In genomic region chr12:41185060-41185459, GRCm38 (mm10) we compare ENCODE assay signal across 20 mouse cellular contexts.
A peak's percentile ranks its signal among the peaks of the same experiment; 100 is the strongest.
DNase-seq lines count a peak whose midpoint lies in the region; ATAC-seq lines count a peak whose summit lies in the region.
"Had no signal": no experiment of that assay in that cellular context is flagged by ENCODE, and none has a peak within 500 bp of the region (broad histone marks: within the 10 kb centered on the region; RNA-seq: fewer than 3 reads in every experiment).

No protein-coding gene starts in this region.

- peak; percentile 5 for DNase-seq in c-Kit-positive CD71-positive TER-119-negative erythroid progenitor cells, embryonic 14.5 days (ENCODE audit: low read depth)
- no peak for DNase-seq in layer of hippocampus, adult 8-10 months (ENCODE audit: low spot score in 2 of 2)
- no peak for DNase-seq in frontal cortex, postnatal 10 days (ENCODE audit: low spot score in 2 of 2)
- no peak for DNase-seq in right cerebral cortex, postnatal 10 days (ENCODE audit: low spot score in 2 of 2)
- DNase-seq: adrenal gland, adult 2 months; adrenal gland, adult 8-10 months; adrenal gland, postnatal 10 days; adrenal gland, postnatal 14 days; adrenal gland, postnatal 25 days; adrenal gland, postnatal 36 days; B cell, adult 2 months; cerebellum, adult 11 months; cerebellum, adult 11-12 months; cerebellum, adult 18-20 months; cerebellum, adult 2 months had no signal

- peak; percentile 56 for ATAC-seq in megakaryocyte progenitor cell, adult 5-6 weeks (replicated peaks; ENCODE audit: poor library complexity)
- peak; percentile 77 for ATAC-seq in megakaryocyte-erythroid progenitor cell, adult 5-6 weeks (replicated peaks; ENCODE audit: low FRiP score, low TSS enrichment, poor library complexity, severe bottlenecking)
- ATAC-seq: activated CD4-positive, CD25-positive, alpha-beta regulatory T cell, adult 4 months; CD4-positive, CD25-positive, alpha-beta regulatory T cell, adult 4 months; Patski had no signal
